Mouse (Mus musculus) megakaryocyte, embryonic 14.5 days (primary cell): ENCODE measurements around the gene Iah1. TPM values are rescaled to one million over a fixed set of nuclear protein-coding genes. Genes with fewer than 3 reads are reported as not detected.

Experiments used
- H3K27me3 ChIP-seq: replicated peaks from 2 replicates; pipeline ENCODE3; 2012; ENCODE audit warnings: inconsistent platforms
- H3K36me3 ChIP-seq: replicated peaks from 2 replicates; pipeline ENCODE3; 2012; ENCODE audit warnings: low read length, inconsistent platforms, mixed read lengths
- H3K4me1 ChIP-seq: 2 replicates; pipeline ENCODE4 v1.6.1; 2012; ENCODE audit warnings: inconsistent platforms
- H3K4me3 ChIP-seq: replicated peaks from 2 replicates; pipeline ENCODE3; 2012; ENCODE audit warnings: moderate library complexity, mild to moderate bottlenecking, inconsistent platforms
- H3K9me3 ChIP-seq: 2 replicates; pipeline ENCODE4 v1.6.1; 2012; ENCODE audit warnings: inconsistent platforms
- FLI1 ChIP-seq: IDR thresholded peaks from 2 replicates; pipeline ENCODE4 v1.6.1; 2012; ENCODE audit warnings: low read length, inconsistent platforms, mixed read lengths
- GATA1 ChIP-seq: IDR thresholded peaks from 3 replicates; pipeline ENCODE4 v1.6.1; 2012; ENCODE audit warnings: mixed read lengths, low read length, inconsistent platforms, borderline replicate concordance
- polyA plus RNA-seq: library from polyadenylated mRNA; stranded (reverse); fragments of >175 nt; gene quantifications from 2 replicates; pipeline ENCODE4 v1.2.3, GENCODE M21; 2012; ENCODE audit warnings: low replicate concordance; ENCODE audit not compliant: insufficient read depth

The Iah1 gene
- polyA plus RNA-seq, result 108 and 188 TPM in 2 replicates

- TF ChIP-seq FLI1 (no peak), GATA1 (no peak)
- no peaks in the 10 kb centered on the region for H3K9me3 ChIP-seq
- H3K27me3 ChIP-seq, result no peaks in the 10 kb centered on the region
- peaks cover 26% of the 10 kb centered on the region for H3K4me1 ChIP-seq
- peak within 1 kb of the TSS; percentile 96 for H3K4me3 ChIP-seq
- peaks cover 77% of the 10 kb centered on the region for H3K36me3 ChIP-seq
Observed at GRCm38 (mm10) chr12:21315923-21316868, at the start of gene Iah1. Gene Iah1 (plus strand): TSS chr12:21316389.

GRCm38 (mm10) chr12:21266784-21267098, 49.4 kb upstream of the Iah1 start:
- peaks cover 42% of the 10 kb centered on the region for H3K4me1 ChIP-seq
- no peaks in the 10 kb centered on the region for H3K9me3 ChIP-seq
- no peak for TF ChIP-seq GATA1
- TF ChIP-seq FLI1, result no peak
- no peaks in the 10 kb centered on the region for H3K27me3 ChIP-seq
- H3K4me3 ChIP-seq, result no peak overlapping the region
- peaks cover 100% of the 10 kb centered on the region for H3K36me3 ChIP-seq

DNA sequence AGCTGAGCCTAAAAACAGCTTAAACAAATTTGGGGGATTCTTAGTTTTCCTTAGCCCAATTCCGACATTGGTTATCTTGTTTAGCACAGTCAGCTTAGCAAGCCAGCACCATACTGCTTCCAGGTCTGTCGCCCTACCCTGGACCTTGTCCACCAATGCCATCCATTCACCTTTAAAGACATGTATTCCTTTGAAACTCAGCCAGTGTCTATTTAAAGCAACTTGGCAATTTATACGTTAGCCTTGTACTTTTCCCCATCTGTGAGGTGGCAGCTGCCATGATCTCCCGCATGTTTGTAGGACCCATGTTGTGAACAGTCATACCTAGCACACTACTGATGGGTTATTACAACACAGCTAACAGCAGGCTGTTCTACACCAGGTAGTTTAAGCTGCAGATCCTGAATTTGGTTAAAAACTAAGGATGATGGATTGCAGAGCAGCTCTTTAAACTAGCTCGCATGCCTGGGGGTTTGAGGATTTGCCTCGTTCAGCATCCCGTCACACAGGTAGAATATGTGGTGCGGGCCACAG, 48.0 kb upstream of the Iah1 start:
- H3K36me3 ChIP-seq, result peaks cover 100% of the 10 kb centered on the region

GRCm38 (mm10) chr12:21274446-21274845, 41.7 kb upstream of the Iah1 start:
- Histone ChIP-seq H3K36me3 (peaks cover 88% of the 10 kb centered on the region), H3K9me3 (no peaks in the 10 kb centered on the region), H3K4me3 (no peak overlapping the region), H3K27me3 (no peaks in the 10 kb centered on the region), H3K4me1 (peaks cover 27% of the 10 kb centered on the region)
- TF ChIP-seq GATA1, result no peak
- no peak for TF ChIP-seq FLI1

More for the DNA sequence above, 48.0 kb upstream of the Iah1 start:
- Histone ChIP-seq H3K27me3 (no peaks in the 10 kb centered on the region), H3K4me1 (peaks cover 30% of the 10 kb centered on the region), H3K4me3 (no peak overlapping the region), H3K9me3 (no peaks in the 10 kb centered on the region)
- TF ChIP-seq GATA1 (no peak), FLI1 (no peak)

DNA sequence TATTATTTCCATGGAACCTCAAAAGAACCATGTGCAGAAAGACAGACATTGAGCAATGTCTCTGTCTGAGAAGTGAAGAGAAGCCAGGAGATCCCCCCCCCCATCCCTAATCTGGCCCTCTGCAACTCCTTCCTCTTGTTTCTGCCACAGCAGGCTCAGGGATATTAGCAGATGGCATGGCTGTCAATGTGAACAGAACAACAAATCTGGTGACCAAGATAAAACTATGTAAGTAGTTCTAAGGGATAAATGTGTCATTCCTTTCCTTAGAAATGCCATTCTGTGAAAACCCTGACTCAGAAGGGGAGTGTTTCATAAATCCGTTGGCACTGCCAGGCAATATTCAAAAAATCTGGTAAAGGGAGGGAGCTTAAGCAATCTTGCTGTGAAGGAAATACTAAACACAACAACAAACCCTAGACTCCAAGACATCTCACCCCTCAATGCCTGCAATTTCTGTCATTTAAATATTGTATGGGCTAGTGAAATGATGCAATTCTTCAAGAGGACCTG, 38.8 kb upstream of the Iah1 start:
- TF ChIP-seq GATA1 (no peak), FLI1 (no peak)
- Histone ChIP-seq H3K27me3 (no peaks in the 10 kb centered on the region), H3K4me1 (peaks cover 28% of the 10 kb centered on the region), H3K4me3 (no peak overlapping the region), H3K36me3 (peaks cover 64% of the 10 kb centered on the region), H3K9me3 (no peaks in the 10 kb centered on the region)

- Histone ChIP-seq H3K4me3 (peak within 1 kb of the TSS; percentile 90), H3K9me3 (no peaks in the 10 kb centered on the region), H3K4me1 (peaks cover 56% of the 10 kb centered on the region), H3K36me3 (peaks cover 23% of the 10 kb centered on the region), H3K27me3 (no peaks in the 10 kb centered on the region)
- TF ChIP-seq FLI1 (no peak), GATA1 (no peak)
Observed at GRCm38 (mm10) chr12:21284761-21285441, 31.3 kb upstream of the Iah1 start, which contains the start of gene Cpsf3. Gene Cpsf3 (plus strand): TSS chr12:21285391.

- Histone ChIP-seq H3K9me3 (no peaks in the 10 kb centered on the region), H3K4me1 (peaks cover 64% of the 10 kb centered on the region), H3K36me3 (peaks cover 31% of the 10 kb centered on the region), H3K27me3 (no peaks in the 10 kb centered on the region), H3K4me3 (peak overlapping the region; percentile 90)
- no peak for TF ChIP-seq GATA1
- no peak for TF ChIP-seq FLI1
Observed at GRCm38 (mm10) chr12:21285508-21286242, 30.5 kb upstream of the Iah1 start.

DNA sequence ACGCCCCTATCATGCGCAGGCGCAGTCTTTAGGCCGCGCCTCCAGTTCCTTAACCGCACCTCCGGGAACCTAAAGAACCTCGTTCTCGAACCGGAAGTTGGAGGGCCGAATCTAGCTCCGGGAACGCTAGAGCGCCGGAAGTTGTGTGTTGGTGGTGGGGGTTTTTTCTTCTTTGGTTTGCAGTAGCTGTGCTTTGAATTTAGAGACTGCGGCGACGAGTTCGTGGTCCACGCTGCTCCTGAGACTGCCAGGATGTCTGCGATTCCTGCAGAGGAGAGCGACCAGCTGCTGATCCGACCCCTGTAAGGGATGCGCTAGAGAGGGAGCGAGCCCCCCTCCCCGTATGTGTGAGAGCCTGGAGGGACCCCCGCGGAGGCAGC, 30.0 kb upstream of the Iah1 start, which contains the start of gene Itgb1bp1:
TSS of gene Itgb1bp1 (minus strand) at position 42 of the 380 bp plus-strand sequence.
- no peak for TF ChIP-seq GATA1
- TF ChIP-seq FLI1, result peak; percentile 86; the same call in 1 of the 2 replicates
- Histone ChIP-seq H3K4me3 (peak within 1 kb of the TSS; percentile 90), H3K36me3 (peaks cover 36% of the 10 kb centered on the region), H3K9me3 (no peaks in the 10 kb centered on the region), H3K27me3 (no peaks in the 10 kb centered on the region), H3K4me1 (peaks cover 64% of the 10 kb centered on the region)
